Mouse (Mus musculus): Measurements from ENCODE around the gene Plch2.
"Not testable (repeated sequence)": the region's sequence is repeated elsewhere in the genome, so short reads cannot be mapped to it uniquely, and the experiment has no call there.

The Plch2 gene

GRCm38 (mm10) chr4:155056724-155057123 is at the start of gene Plch2:
Gene Plch2, minus strand, starts transcription at chr4:155056784.
- in situ Hi-C loops (cut with MboI, MseI) = no loop called here

GRCm38 (mm10) chr4:155098572-155098971 is 42.0 kb upstream of the Plch2 start:
- in situ Hi-C loops (cut with MboI, MseI) = loop anchor here (5.0 kb wide), 3 partner anchors 49 to 209 kb away; partner anchors contain the start of gene Faap20 (in 2 of the 2)

- in situ Hi-C loops (cut with MboI, MseI) = loop anchor here (5.0 kb wide), 3 partner anchors 50 to 210 kb away; partner anchors contain the start of gene Faap20 (in 2 of the 2)
Observed at GRCm38 (mm10) chr4:155097452-155097851, 40.9 kb upstream of the Plch2 start.

DNA sequence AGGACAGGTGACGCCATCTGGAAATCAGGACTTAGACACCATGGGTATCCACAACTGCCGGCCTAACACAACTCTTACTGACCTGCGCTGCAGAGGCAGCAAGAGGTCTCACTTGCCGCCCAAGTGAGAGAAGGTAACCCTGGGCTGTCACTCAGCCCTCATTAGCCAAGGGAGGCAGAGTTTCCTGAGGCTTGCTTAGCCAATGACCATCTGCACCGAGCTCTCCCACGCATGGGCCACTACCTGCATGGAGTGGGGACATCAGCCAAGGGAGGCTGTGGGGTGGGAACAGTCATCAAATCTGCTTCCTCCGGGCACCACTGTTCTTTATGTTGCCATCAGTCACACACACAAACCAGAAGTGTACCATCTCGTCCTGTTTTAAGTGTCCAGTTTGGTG is 39.4 kb upstream of the Plch2 start:
- in situ Hi-C loops (cut with MboI, MseI) = loop anchor here (5.0 kb wide), 3 partner anchors 51 to 211 kb away; partner anchors contain the start of gene Faap20 (in 2 of the 2)

DNA sequence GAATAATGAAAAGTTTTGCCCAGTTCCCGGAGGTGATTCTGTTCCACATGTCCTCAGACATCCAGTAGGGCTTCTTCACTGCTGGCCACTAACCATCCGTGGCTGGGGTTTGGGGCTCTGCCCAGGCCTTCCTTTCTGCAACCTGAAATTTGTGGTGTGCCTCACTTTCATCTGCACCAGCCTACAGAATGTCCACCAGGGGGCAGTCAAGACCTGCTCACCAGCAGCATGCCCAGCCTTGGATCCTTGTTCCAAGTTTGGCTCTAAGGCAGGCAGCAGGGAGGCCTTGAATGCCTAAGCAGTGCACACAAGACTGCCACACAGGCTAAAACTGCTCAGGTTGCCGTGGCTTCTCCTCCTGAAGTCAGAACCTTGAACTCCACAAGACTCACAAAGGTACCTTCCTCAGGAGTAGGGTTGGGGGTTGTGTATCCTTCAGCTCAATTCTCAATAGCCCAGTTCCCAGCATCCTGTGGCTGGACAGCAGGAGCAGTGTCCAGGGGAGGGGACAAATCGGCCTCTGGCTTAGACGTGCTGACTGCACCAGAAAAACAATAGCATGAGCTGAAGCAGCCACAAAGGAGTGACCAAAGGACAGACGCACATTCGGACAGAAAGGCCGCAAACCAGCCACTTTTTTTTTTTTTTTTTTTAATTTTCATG is 38.8 kb upstream of the Plch2 start:
- in situ Hi-C loops (cut with MboI, MseI) = loop anchor here (5.0 kb wide), 3 partner anchors 52 to 212 kb away; partner anchors contain the start of gene Faap20 (in 2 of the 2)

DNA sequence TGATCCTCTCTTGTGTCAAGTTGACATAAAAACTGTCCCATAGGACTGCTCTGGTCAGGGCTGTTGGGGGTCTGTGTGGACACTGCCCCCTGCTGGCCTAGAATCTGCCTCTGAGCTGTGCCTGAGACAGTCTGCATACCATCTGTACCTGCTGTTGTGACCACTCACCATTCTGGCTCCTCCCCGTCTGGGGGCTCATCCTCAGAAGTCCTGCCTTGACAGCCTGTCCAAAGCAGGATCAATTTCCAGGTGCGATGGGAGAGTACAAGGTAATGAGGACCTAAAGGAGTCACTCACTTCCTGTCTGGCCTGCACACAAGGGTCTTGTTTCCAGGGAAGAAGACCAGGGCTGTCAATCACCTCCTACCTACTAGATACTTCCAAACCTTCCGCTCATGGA is 38.0 kb upstream of the Plch2 start:
- in situ Hi-C loops (cut with MboI, MseI) = loop anchor here in 1 of 2 experiments (5.0 kb wide), 1 partner anchor 213 kb away; no protein-coding TSS in a partner anchor

DNA sequence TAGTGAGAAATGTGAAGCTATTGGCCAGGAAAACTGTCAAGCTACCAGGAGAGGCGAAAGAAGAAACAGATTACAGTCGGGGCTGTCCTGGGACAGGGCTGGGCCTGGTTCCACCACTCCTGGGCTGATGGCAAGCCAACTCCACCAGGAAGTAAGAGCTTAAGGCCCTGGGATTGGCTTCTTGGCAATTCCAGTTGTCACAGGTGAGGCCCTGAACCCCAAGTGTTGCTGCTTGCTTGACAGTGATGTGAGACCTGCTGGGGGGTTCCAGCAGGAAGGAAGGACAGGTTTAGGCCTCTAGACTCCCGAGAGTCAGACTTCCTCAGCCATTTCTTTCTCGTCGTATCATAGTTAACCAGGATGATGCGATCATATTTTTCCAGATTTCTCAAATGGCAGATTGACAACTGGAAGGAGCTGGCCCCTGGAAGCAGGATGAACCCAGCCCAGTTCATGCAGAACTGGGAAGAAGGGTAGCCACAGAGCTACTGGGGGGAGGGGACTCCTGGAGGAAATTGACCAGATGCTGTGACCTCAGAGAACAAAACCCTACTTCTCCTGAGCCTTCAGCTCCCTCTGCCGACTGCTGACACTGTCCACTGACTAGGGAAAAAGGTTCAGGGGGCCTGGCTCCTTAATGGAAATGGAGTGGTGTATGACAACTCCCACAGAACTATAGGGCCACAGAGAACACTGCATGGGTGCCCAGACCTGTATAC is 37.0 kb upstream of the Plch2 start:
- in situ Hi-C loops (cut with MboI, MseI) = loop anchor here in 1 of 2 experiments (5.0 kb wide), 1 partner anchor 214 kb away; no protein-coding TSS in a partner anchor

DNA sequence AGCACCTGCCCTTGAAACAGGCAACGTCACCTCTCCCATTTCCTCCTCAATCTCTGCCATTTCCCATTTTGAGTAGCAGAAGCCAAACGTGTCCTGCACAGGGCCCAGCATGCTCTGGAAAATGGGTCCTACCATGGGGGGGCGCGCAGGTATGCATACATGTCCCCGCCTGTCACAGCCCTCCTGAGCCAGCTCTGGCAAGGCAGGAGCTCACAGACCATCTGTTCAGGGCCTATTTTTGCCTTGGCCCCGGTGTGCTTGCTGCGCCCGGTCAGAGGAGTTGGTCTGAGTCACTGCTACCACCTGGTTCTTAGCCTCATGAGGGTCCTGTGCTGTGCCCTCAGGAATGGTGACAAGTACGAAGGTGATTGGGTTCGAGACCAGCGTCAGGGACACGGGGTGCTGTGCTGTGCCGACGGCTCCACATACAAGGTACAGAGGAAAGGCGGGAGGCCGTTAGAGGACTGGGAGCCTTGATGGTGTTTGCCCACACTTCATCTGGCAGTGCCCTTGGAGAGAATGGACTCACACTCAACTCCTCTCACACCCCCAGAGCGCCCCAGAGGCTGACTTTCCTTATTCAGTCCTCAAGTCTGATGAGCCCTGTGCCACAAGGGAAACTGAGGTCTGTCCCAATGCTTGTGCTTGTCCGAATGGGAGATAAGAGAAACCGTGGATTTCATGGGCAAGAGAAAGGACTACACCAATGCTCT is 36.3 kb upstream of the Plch2 start:
- in situ Hi-C loops (cut with MboI, MseI) = loop anchor here in 1 of 2 experiments (5.0 kb wide), 1 partner anchor 214 kb away; no protein-coding TSS in a partner anchor

DNA sequence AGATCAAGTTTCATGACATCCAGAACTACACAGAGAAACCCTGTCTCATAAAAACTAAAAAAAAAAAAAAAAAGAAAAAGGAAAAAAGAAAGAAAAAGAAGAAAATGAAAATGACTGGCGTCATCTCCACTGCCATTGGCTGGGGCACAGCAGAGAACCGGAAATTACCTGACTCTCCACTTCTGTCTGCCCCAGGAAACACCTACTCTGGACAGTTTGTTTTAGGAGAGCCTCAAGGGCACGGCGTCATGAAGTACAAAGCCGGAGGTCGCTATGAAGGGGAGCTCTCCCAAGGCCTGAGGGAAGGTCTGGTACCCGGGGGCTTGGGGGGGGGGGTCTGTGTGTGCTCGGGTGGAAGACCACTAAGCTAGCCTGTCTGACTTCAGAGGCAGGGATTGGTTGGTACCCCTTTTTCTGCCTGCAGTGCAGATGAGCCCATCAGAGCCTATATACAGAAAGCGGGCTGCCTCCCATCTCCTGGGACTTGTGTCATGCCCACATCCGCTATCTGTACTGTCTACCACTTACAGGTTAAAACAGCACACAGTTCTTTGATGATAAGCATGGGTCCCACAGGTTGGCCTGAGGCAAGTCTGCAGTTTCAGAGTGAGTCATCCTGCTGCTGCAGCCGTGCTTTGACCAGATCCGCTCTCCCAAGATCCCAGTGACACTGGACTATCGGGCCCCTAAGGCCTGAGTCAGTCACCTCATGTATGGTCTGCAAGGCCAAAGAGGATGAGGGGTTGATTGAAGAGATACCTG is 34.3 kb upstream of the Plch2 start:
- in situ Hi-C loops (cut with MboI, MseI) = loop anchor here in 1 of 2 experiments (5.0 kb wide), 1 partner anchor 216 kb away; no protein-coding TSS in a partner anchor

- in situ Hi-C loops (cut with MboI, MseI) = loop anchor here in 1 of 2 experiments (5.0 kb wide), 1 partner anchor 217 kb away; no protein-coding TSS in a partner anchor
Observed at GRCm38 (mm10) chr4:155090147-155090546, 33.6 kb upstream of the Plch2 start.

DNA sequence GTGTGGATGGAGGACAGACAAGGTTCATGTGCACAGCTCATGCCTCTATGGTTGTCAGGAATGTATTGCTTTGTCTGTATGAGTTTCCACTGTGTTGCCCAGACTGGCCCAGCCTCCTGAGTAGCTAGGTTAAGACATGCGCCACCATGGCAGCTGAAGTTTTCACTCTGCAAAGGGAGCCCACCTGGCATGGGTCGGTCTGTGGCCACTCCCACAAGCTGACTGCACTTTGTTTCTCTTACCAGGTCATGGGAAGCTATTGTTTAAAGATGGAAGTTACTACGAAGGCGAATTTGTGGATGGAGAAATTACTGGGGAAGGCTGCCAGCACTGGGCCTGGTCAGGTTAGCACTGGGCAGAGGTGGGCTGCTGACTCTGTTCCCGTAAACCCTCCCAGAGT is 32.7 kb upstream of the Plch2 start:
- in situ Hi-C loops (cut with MboI, MseI) = no loop called here

GRCm38 (mm10) chr4:155086108-155087024 is 29.8 kb upstream of the Plch2 start, which contains the start of the genes Rer1 and Morn1:
Gene Rer1, minus strand, starts transcription at chr4:155086382.
Gene Morn1, plus strand, starts transcription at chr4:155086577.
- in situ Hi-C loops (cut with MboI, MseI) = no loop called here

DNA sequence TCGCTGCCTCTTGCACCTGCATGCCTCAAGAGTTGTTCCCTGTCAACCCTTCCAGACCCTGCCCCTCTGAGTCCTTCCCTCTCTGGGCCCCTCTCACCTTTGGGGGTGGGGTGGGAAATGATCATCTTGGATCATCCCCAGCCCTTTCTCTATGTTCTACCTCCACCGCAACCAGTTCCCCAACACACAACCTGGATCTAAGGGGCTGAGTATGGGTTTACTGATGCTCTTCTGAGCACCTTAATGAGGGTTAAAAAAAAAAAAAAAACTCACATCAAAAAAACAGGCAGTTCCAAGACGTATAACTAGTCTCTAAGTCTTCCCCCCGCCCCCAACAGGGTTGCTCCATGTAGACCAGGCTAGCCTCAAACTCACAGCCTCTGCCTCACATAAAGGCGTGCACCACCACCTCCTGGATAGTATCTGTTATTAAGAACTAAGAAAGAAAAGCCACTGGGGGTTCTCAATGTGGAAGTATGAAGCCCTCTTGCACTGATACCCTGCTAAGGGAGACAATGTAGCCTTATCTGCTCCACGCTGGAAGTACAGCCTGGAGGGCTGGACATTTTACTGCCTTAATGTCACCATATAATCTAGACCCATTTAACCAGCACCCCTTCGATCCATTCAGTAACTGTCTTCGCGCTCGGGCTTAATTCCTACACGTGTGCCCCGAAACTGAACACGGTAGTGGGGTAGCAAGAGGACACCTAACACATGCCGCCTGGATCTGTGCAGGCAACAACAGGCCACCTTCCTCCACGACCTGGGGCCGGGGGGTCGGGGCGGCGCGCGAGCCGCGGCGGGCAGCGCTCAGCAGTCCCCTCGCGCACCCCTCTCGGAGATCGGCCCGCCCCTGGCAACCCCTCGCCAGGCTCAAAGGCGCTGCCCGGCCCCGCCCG is 28.9 kb upstream of the Plch2 start:
- in situ Hi-C loops (cut with MboI, MseI) = no loop called here

DNA sequence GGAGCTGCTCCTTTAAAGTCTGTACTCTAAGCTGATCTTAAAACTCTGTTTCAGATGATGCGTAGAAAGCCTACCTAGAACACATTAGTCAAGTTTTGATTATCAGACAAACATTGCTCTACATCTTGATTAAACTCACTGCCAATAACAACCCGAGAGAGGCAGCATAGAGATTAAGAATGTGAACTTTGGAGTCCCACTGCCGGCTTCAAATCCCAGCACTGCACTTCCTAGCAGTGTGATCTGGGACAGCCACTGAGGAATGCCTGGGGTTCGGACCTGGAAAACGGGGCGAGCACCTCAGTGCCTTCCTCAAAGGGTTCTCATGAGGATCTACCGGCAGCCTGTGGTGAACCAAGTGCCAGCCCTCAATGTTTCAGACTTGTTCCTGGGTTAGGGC is 27.8 kb upstream of the Plch2 start:
- in situ Hi-C loops (cut with MboI, MseI) = no loop called here

DNA sequence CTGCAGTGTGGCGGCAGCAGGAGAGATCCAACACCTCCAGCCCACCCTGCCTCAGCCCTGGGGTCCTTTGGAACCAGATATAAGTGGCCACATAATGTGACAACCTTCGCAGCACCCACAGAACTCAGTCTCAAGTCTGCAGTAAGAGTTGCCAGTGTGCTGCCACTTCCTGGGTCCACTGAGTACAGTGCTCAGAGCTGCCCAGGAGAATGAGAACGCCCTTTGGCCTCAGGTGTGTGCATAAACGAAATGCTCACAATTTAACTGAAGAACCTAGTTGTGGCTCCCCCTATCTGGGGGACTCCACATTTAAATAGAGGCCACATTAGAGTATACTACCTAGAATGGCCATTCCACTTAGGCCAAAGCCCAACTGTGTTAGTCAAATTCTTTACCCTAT is 27.0 kb upstream of the Plch2 start:
- in situ Hi-C loops (cut with MboI, MseI) = no loop called here

DNA sequence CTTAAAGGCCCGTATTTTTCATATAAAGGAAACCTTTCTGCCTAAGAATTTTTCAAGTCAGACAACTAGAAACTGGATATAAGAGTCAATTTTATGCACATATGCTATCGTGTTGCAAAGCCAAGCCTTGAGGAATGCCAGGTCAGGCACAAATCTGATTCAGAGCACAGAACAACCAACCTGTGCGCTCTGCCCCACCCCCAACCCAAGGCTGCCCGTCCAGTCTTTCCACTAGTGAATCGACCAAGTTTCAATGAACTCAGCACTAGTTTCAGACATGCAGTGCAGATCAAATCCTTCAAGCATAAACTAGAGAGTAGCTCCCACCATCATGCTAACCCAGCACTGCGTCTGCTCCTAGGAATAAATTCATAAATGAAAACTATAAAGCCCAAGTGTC is 23.1 kb upstream of the Plch2 start:
- in situ Hi-C loops (cut with MboI, MseI) = no loop called here

- in situ Hi-C loops (cut with MboI, MseI) = not testable (repeated sequence)
Observed at GRCm38 (mm10) chr4:155078808-155079207, 22.2 kb upstream of the Plch2 start.

GRCm38 (mm10) chr4:155076677-155077076 is 20.1 kb upstream of the Plch2 start:
- in situ Hi-C loops (cut with MboI, MseI) = no loop called here

DNA sequence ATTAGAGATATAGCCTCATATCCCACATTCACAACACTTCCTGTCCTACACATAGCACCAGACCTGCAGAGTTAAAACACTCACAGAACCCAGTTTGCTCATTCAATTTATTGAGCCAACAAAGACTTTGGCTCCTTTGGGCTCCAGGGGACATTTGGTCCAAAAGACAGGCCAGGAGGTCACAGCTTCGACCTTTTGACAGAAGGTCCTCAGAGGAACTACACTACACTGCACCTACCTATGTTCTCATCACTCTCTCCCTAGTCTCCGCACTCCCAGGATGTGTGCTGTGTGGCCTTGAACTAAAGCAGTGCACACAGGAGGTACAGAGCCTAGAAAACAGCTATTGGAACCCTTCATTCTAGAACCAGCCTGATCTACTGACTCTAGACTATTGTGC is 19.2 kb upstream of the Plch2 start:
- in situ Hi-C loops (cut with MboI, MseI) = no loop called here
